Mouse (Mus musculus) testis, adult 2 months (tissue): ENCODE measurements around the gene Camta1. TPM values are rescaled to one million over a fixed set of nuclear protein-coding genes. Genes with fewer than 3 reads are reported as not detected.

Experiments used
- H3K27ac ChIP-seq: fragments of 200-500 bp; 2 replicates; pipeline ENCODE4 v1.5.1; 2012; ENCODE audit warnings: low read depth, low read length; ENCODE audit not compliant: control insufficient read depth, insufficient read depth
- H3K27me3 ChIP-seq: fragments of 200-500 bp; 2 replicates; pipeline ENCODE4 v1.6.1; 2012; ENCODE audit warnings: mild to moderate bottlenecking, low read length, moderate library complexity; ENCODE audit not compliant: control insufficient read depth, insufficient read depth
- H3K36me3 ChIP-seq: fragments of 200-500 bp; 2 replicates; pipeline ENCODE4 v1.6.1; 2012; ENCODE audit warnings: mild to moderate bottlenecking, low read length; ENCODE audit not compliant: control insufficient read depth, insufficient read depth
- H3K4me1 ChIP-seq: fragments of 200-500 bp; 2 replicates; pipeline ENCODE4 v1.6.1; 2012; ENCODE audit warnings: low read length; ENCODE audit not compliant: control insufficient read depth, insufficient read depth
- H3K4me3 ChIP-seq: fragments of 200-500 bp; 2 replicates; pipeline ENCODE4 v1.5.1; 2012; ENCODE audit warnings: low read depth, mild to moderate bottlenecking, low read length, moderate library complexity, mixed read lengths; ENCODE audit not compliant: control insufficient read depth
- CTCF ChIP-seq: fragments of 200-500 bp; IDR thresholded peaks from 2 replicates; pipeline ENCODE4 v1.5.1; 2012; ENCODE audit warnings: low read depth, mild to moderate bottlenecking, inconsistent platforms, low read length, moderate library complexity; ENCODE audit not compliant: control insufficient read depth, insufficient read depth, insufficient replicate concordance
- POLR2A ChIP-seq: fragments of 200-500 bp; IDR thresholded peaks from 2 replicates; pipeline ENCODE4 v1.6.1; 2012; ENCODE audit warnings: low read depth, mild to moderate bottlenecking, inconsistent platforms, low read length, moderate library complexity; ENCODE audit not compliant: control insufficient read depth
- polyA plus RNA-seq: library from polyadenylated mRNA; depleted of rRNA; stranded (reverse); fragments of >200 nt; gene quantifications from 2 replicates; pipeline ENCODE4 v1.2.3, GENCODE M21; 2012

The Camta1 gene
- polyA plus RNA-seq, 1 experiment, result 15.4 TPM

GRCm38 (mm10) chr4:151859275-151859674, 2.4 kb downstream of the Camta1 start:
- H3K36me3 ChIP-seq, result no peaks in the 10 kb centered on the region
- H3K27me3 ChIP-seq, result no peaks in the 10 kb centered on the region
- no peak overlapping the region for H3K27ac ChIP-seq
- H3K4me3 ChIP-seq, result no peak overlapping the region
- H3K4me1 ChIP-seq, result peaks cover 6% of the 10 kb centered on the region
- TF ChIP-seq CTCF (no peak), POLR2A (no peak)

- Histone ChIP-seq H3K27ac (no peak overlapping the region), H3K27me3 (no peaks in the 10 kb centered on the region), H3K36me3 (no peaks in the 10 kb centered on the region), H3K4me3 (no peak overlapping the region), H3K4me1 (no peaks in the 10 kb centered on the region)
- no peak for TF ChIP-seq POLR2A
- no peak for TF ChIP-seq CTCF
These were observed 7.7 kb downstream of the Camta1 start for GRCm38 (mm10) chr4:151853949-151854348.

GRCm38 (mm10) chr4:151851179-151851578, 10.5 kb downstream of the Camta1 start:
- peak; percentile 38; the same call in 1 of the 2 replicates for TF ChIP-seq CTCF
- TF ChIP-seq POLR2A, result no peak
- no peaks in the 10 kb centered on the region for H3K36me3 ChIP-seq
- no peaks in the 10 kb centered on the region for H3K4me1 ChIP-seq
- no peaks in the 10 kb centered on the region for H3K27me3 ChIP-seq
- no peak overlapping the region for H3K27ac ChIP-seq
- H3K4me3 ChIP-seq, result no peak overlapping the region

- no peak for TF ChIP-seq POLR2A
- TF ChIP-seq CTCF, result no peak
- H3K27me3 ChIP-seq, result no peaks in the 10 kb centered on the region
- H3K36me3 ChIP-seq, result no peaks in the 10 kb centered on the region
- no peak overlapping the region for H3K4me3 ChIP-seq
- H3K4me1 ChIP-seq, result no peaks in the 10 kb centered on the region; the same call in 1 of the 2 replicates
- no peak overlapping the region for H3K27ac ChIP-seq
These were observed 19.1 kb downstream of the Camta1 start for GRCm38 (mm10) chr4:151842591-151842990.

GRCm38 (mm10) chr4:151838518-151838917, 23.2 kb downstream of the Camta1 start:
- H3K4me3 ChIP-seq, result no peak overlapping the region
- H3K27ac ChIP-seq, result no peak overlapping the region
- no peaks in the 10 kb centered on the region for H3K36me3 ChIP-seq
- H3K27me3 ChIP-seq, result no peaks in the 10 kb centered on the region
- TF ChIP-seq CTCF (no peak), POLR2A (no peak)
- H3K4me1 ChIP-seq, result no peaks in the 10 kb centered on the region; the same call in none of the 2 replicates

- TF ChIP-seq CTCF, result no peak
- no peak for TF ChIP-seq POLR2A
- H3K4me1 ChIP-seq, result no peaks in the 10 kb centered on the region; the same call in none of the 2 replicates
- H3K27ac ChIP-seq, result no peak overlapping the region
- H3K27me3 ChIP-seq, result no peaks in the 10 kb centered on the region
- H3K36me3 ChIP-seq, result no peaks in the 10 kb centered on the region
- no peak overlapping the region for H3K4me3 ChIP-seq
These were observed 25.8 kb downstream of the Camta1 start for GRCm38 (mm10) chr4:151835860-151836259.

- TF ChIP-seq POLR2A (no peak), CTCF (no peak)
- H3K4me1 ChIP-seq, result no peaks in the 10 kb centered on the region; the same call in none of the 2 replicates
These were observed 27.1 kb downstream of the Camta1 start for GRCm38 (mm10) chr4:151834536-151834935.

More at GRCm38 (mm10) chr4:151834536-151834935, 27.1 kb downstream of the Camta1 start:
- H3K4me3 ChIP-seq, result no peak overlapping the region
- H3K27me3 ChIP-seq, result no peaks in the 10 kb centered on the region
- H3K36me3 ChIP-seq, result no peaks in the 10 kb centered on the region
- no peak overlapping the region for H3K27ac ChIP-seq
